Mouse (Mus musculus) myocyte (in vitro differentiated cells): ENCODE data around the gene Cyp11a1. TPM values are rescaled to one million over a fixed set of nuclear protein-coding genes. Genes with fewer than 3 reads are reported as not detected.

Experiments used
- H3K27me3 ChIP-seq: one replicate; pipeline ENCODE4 v1.6.1; 2011; ENCODE audit not compliant: control insufficient read depth, insufficient read depth, insufficient read length
- H3K36me3 ChIP-seq: one replicate; pipeline ENCODE4 v1.6.1; 2011; ENCODE audit not compliant: control insufficient read depth, insufficient read depth
- H3K4me2 ChIP-seq: one replicate; pipeline ENCODE4 v1.6.1; 2011; ENCODE audit warnings: low read depth, control low read depth
- H3K4me3 ChIP-seq: one replicate; pipeline ENCODE4 v1.5.1; 2011; ENCODE audit warnings: mild to moderate bottlenecking, control low read depth, moderate library complexity
- H3K79me2 ChIP-seq: one replicate; pipeline ENCODE4 v1.6.1; 2011; ENCODE audit not compliant: control insufficient read depth, insufficient read depth
- H3ac ChIP-seq: one replicate; pipeline ENCODE4 v1.6.1; 2011; ENCODE audit not compliant: control insufficient read depth, insufficient read length
- CEBPB ChIP-seq: IDR thresholded peaks from 2 replicates; pipeline ENCODE4 v1.6.1; 2011; ENCODE audit warnings: mild to moderate bottlenecking, moderate library complexity; ENCODE audit not compliant: poor library complexity, insufficient read depth, severe bottlenecking
- E2F4 ChIP-seq: IDR thresholded peaks from one replicate; pipeline ENCODE4 v1.6.1; 2011; ENCODE audit warnings: mild to moderate bottlenecking, control low read depth, moderate library complexity; ENCODE audit not compliant: insufficient read depth
- MAX ChIP-seq: IDR thresholded peaks from one replicate; pipeline ENCODE4 v1.6.1; 2011; ENCODE audit warnings: low read depth, mild to moderate bottlenecking, control low read depth
- MYOD1 ChIP-seq, 3 experiments: IDR thresholded peaks; one replicate each; pipeline ENCODE4 v1.6.1; 2011; ENCODE audit warnings: control low read depth in 2 of 3, low read depth in 2 of 3, mild to moderate bottlenecking in 2 of 3, moderate library complexity in 1 of 3; ENCODE audit not compliant: insufficient read length in 2 of 3, control insufficient read depth in 1 of 3
- MYOG ChIP-seq, 3 experiments: IDR thresholded peaks; one replicate each; pipeline ENCODE4 v1.6.1; 2011; ENCODE audit warnings: control low read depth in 2 of 3, low read depth in 2 of 3, mild to moderate bottlenecking in 2 of 3; ENCODE audit not compliant: insufficient read length in 2 of 3, control insufficient read depth in 1 of 3, insufficient read depth in 1 of 3
- POLR2A ChIP-seq: IDR thresholded peaks from one replicate; pipeline ENCODE4 v1.6.1; 2011; ENCODE audit warnings: low read depth, mild to moderate bottlenecking, control low read depth, moderate library complexity; ENCODE audit not compliant: insufficient read length
- POLR2AphosphoS2 ChIP-seq: IDR thresholded peaks from one replicate; pipeline ENCODE4 v1.6.1; 2011; ENCODE audit warnings: low read depth, control low read depth; ENCODE audit not compliant: insufficient read length
- REST ChIP-seq: IDR thresholded peaks from one replicate; pipeline ENCODE4 v1.6.1; 2011; ENCODE audit warnings: mild to moderate bottlenecking, control low read depth, moderate library complexity; ENCODE audit not compliant: insufficient read depth, insufficient read length
- SRF ChIP-seq: IDR thresholded peaks from one replicate; pipeline ENCODE4 v1.6.1; 2011; ENCODE audit warnings: low read depth; ENCODE audit not compliant: control insufficient read depth, insufficient read length
- TCF12 ChIP-seq: IDR thresholded peaks from one replicate; pipeline ENCODE4 v1.6.1; 2011; ENCODE audit warnings: mild to moderate bottlenecking, control low read depth; ENCODE audit not compliant: poor library complexity, insufficient read depth, severe bottlenecking
- TCF3 ChIP-seq: IDR thresholded peaks from one replicate; pipeline ENCODE4 v1.6.1; 2011; ENCODE audit warnings: low read depth, control low read depth; ENCODE audit not compliant: insufficient read length
- USF1 ChIP-seq: IDR thresholded peaks from one replicate; pipeline ENCODE4 v1.6.1; 2011; ENCODE audit warnings: low read depth, mild to moderate bottlenecking, control low read depth, moderate library complexity
- polyA plus RNA-seq: library from polyadenylated mRNA; unstranded; fragments of >200 nt; fragmentation: generic; extraction: Trizol; gene quantifications from one replicate; pipeline ENCODE4 v1.2.1, GENCODE M21; 2012; ENCODE audit warnings: missing spikeins

The Cyp11a1 gene
- polyA plus RNA-seq, 1 experiment, result 0.11 TPM

- no peak for TF ChIP-seq TCF12
- TF ChIP-seq POLR2AphosphoS2, result no peak
- no peak for TF ChIP-seq SRF
- TF ChIP-seq MAX, result no peak
- no peak for TF ChIP-seq USF1
- TF ChIP-seq TCF3, result no peak
- no peak overlapping the region for H3K4me2 ChIP-seq
- no peaks in the 10 kb centered on the region for H3K79me2 ChIP-seq
- no peak overlapping the region for H3ac ChIP-seq
- H3K4me3 ChIP-seq, result no peak overlapping the region
- peaks cover 5% of the 10 kb centered on the region for H3K27me3 ChIP-seq
- H3K36me3 ChIP-seq, result no peaks in the 10 kb centered on the region
These were observed 12.2 kb downstream of the Cyp11a1 start for GRCm38 (mm10) chr9:58018385-58018784.

- H3ac ChIP-seq, result no peak overlapping the region
- no peak overlapping the region for H3K4me3 ChIP-seq
- H3K27me3 ChIP-seq, result peaks cover 14% of the 10 kb centered on the region
- no peak overlapping the region for H3K4me2 ChIP-seq
- H3K36me3 ChIP-seq, result no peaks in the 10 kb centered on the region
- TF ChIP-seq MYOG (IDR thresholded peaks at IDR 0.05; ENCODE audit: control insufficient read depth in 1 of 3, insufficient read depth in 1 of 3, insufficient read length in 2 of 3, low read depth in 2 of 3), result no peak
- H3K79me2 ChIP-seq, result no peaks in the 10 kb centered on the region
These were observed 19.8 kb downstream of the Cyp11a1 start for GRCm38 (mm10) chr9:58025995-58026394.

GRCm38 (mm10) chr9:58027426-58028180 lies 21.4 kb downstream of the Cyp11a1 start:
- no peak overlapping the region for H3K4me3 ChIP-seq
- H3K36me3 ChIP-seq, result no peaks in the 10 kb centered on the region
- TF ChIP-seq CEBPB, result no peak
- no peak for TF ChIP-seq POLR2A
- no peaks in the 10 kb centered on the region for H3K79me2 ChIP-seq
- peaks cover 18% of the 10 kb centered on the region for H3K27me3 ChIP-seq
- no peak overlapping the region for H3K4me2 ChIP-seq
- H3ac ChIP-seq, result no peak overlapping the region

- no peak for TF ChIP-seq POLR2AphosphoS2
- TF ChIP-seq CEBPB, result no peak
- TF ChIP-seq TCF3, result no peak
- no peak for TF ChIP-seq TCF12
- TF ChIP-seq MYOD1 (IDR thresholded peaks at IDR 0.05; ENCODE audit: control insufficient read depth in 1 of 3, insufficient read length in 2 of 3, low read depth in 2 of 3), result no peak
- TF ChIP-seq USF1, result no peak
- no peak for TF ChIP-seq MYOG (IDR thresholded peaks at IDR 0.05; ENCODE audit: control insufficient read depth in 1 of 3, insufficient read depth in 1 of 3, insufficient read length in 2 of 3, low read depth in 2 of 3)
- no peak for TF ChIP-seq E2F4
- TF ChIP-seq SRF, result no peak
- no peak for TF ChIP-seq MAX
- no peak for TF ChIP-seq REST
- TF ChIP-seq POLR2A, result no peak
- H3K36me3 ChIP-seq, result no peaks in the 10 kb centered on the region
- H3K79me2 ChIP-seq, result no peaks in the 10 kb centered on the region
These were observed 22.6 kb downstream of the Cyp11a1 start for GRCm38 (mm10) chr9:58028841-58029240.

GRCm38 (mm10) chr9:58029635-58030034 lies 23.4 kb downstream of the Cyp11a1 start:
- Histone ChIP-seq H3K27me3 (peaks cover 32% of the 10 kb centered on the region), H3ac (no peak overlapping the region), H3K4me3 (no peak overlapping the region), H3K36me3 (no peaks in the 10 kb centered on the region), H3K4me2 (no peak overlapping the region), H3K79me2 (no peaks in the 10 kb centered on the region)
- no peak for TF ChIP-seq TCF3
- TF ChIP-seq POLR2A, result no peak
- TF ChIP-seq POLR2AphosphoS2, result no peak
- TF ChIP-seq CEBPB, result no peak
- no peak for TF ChIP-seq MYOG (IDR thresholded peaks at IDR 0.05; ENCODE audit: control insufficient read depth in 1 of 3, insufficient read depth in 1 of 3, insufficient read length in 2 of 3, low read depth in 2 of 3)
- no peak for TF ChIP-seq TCF12
- no peak for TF ChIP-seq MYOD1 (IDR thresholded peaks at IDR 0.05; ENCODE audit: control insufficient read depth in 1 of 3, insufficient read length in 2 of 3, low read depth in 2 of 3)

More at GRCm38 (mm10) chr9:58028841-58029240, 22.6 kb downstream of the Cyp11a1 start:
- Histone ChIP-seq H3ac (no peak overlapping the region), H3K4me2 (no peak overlapping the region), H3K27me3 (peaks cover 30% of the 10 kb centered on the region), H3K4me3 (no peak overlapping the region)

- H3K36me3 ChIP-seq, result no peaks in the 10 kb centered on the region
- H3K27me3 ChIP-seq, result peaks cover 33% of the 10 kb centered on the region
- no peak overlapping the region for H3K4me3 ChIP-seq
- TF ChIP-seq TCF3, result no peak
- no peak for TF ChIP-seq MYOG (IDR thresholded peaks at IDR 0.05; ENCODE audit: control insufficient read depth in 1 of 3, insufficient read depth in 1 of 3, insufficient read length in 2 of 3, low read depth in 2 of 3)
- no peak for TF ChIP-seq REST
- no peak for TF ChIP-seq POLR2A
- H3K79me2 ChIP-seq, result no peaks in the 10 kb centered on the region
- no peak overlapping the region for H3K4me2 ChIP-seq
- H3ac ChIP-seq, result no peak overlapping the region
These were observed 25.7 kb downstream of the Cyp11a1 start for GRCm38 (mm10) chr9:58031895-58032294.
